Mouse (Mus musculus): ENCODE measurements around the gene Eloa. TPM values are rescaled to one million over a fixed set of nuclear protein-coding genes. Genes with fewer than 3 reads are reported as not detected.
"Not testable (repeated sequence)": the region's sequence is repeated elsewhere in the genome, so short reads cannot be mapped to it uniquely, and the experiment has no call there.

Eloa gene
- total RNA-seq, 2 experiments from 2014 or later: 25.7 to 26.8 TPM

- no peak overlapping the region for H3K4me3 ChIP-seq
- no peak for DNase-seq (ENCODE audit: extremely low spot score in 1 of 2, low spot score in 2 of 2)
- no peak overlapping the region for H3K27ac ChIP-seq
- intact Hi-C loops (cut with DNase I): no loop called here
- TF ChIP-seq CTCF (IDR thresholded peaks at IDR 0.05): no peak
Observed at GRCm38 (mm10) chr4:136004921-136005320, 16.6 kb downstream of the Eloa start.

- no peak for TF ChIP-seq CTCF (IDR thresholded peaks at IDR 0.05)
- DNase-seq (ENCODE audit: extremely low spot score in 1 of 2, low spot score in 2 of 2): no peak
- intact Hi-C loops (cut with DNase I): no loop called here
- Histone ChIP-seq H3K27ac (no peak overlapping the region), H3K4me3 (no peak overlapping the region)
Observed at GRCm38 (mm10) chr4:136004107-136004675, 17.4 kb downstream of the Eloa start.

DNA sequence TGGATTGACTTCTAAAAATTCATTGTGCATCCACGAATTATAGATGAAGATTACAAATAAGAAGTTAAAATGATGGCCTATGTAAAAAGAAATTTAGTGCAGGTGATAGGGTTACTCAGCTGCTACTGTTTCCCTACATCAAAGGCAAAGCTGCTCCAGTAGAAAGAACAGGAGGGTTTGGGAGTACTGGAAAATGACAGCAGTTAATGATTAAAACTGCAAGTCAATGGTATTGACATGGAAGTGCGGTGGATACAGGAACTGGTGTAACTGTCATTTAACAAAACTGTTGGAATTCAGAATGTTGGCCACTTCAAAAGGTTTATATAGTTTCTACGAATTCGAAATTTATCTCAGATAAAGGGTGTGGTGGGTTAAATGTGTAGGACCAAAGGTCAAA is 26.4 kb downstream of the Eloa start:
- no peak overlapping the region for H3K4me3 ChIP-seq
- intact Hi-C loops (cut with DNase I): no loop called here

GRCm38 (mm10) chr4:135993941-135994340 is 27.6 kb downstream of the Eloa start:
- intact Hi-C loops (cut with DNase I): no loop called here
- DNase-seq (ENCODE audit: extremely low spot score in 1 of 2, low spot score in 2 of 2): no peak
- TF ChIP-seq CTCF (IDR thresholded peaks at IDR 0.05): no peak
- Histone ChIP-seq H3K4me3 (no peak overlapping the region), H3K27ac (no peak overlapping the region)

More for the DNA sequence above, 26.4 kb downstream of the Eloa start:
- no peak overlapping the region for H3K27ac ChIP-seq
- no peak for DNase-seq (ENCODE audit: extremely low spot score in 1 of 2, low spot score in 2 of 2)
- no peak for TF ChIP-seq CTCF (IDR thresholded peaks at IDR 0.05)

DNA sequence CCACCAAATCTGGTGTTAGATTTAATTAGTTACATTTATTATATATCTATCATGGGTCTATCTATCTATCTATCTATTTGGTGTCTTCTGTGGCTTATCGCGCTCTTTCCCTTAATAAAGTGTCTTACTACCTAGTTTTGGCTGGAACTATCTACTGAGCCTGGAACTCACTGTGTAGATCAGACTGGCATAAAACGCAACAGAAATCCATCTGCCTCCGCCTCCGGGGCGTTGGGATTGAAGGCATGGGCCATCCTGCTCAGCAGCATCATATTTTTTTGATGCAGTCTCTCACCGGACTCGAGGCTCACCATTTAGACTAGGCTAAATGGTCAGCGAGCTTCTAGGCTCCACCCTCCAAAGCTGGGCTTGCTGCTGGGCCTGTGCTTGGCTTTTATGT is 33.8 kb downstream of the Eloa start:
- TF ChIP-seq CTCF (IDR thresholded peaks at IDR 0.05): no peak
- peak overlapping the region; percentile 93 for H3K4me3 ChIP-seq
- no peak for DNase-seq (ENCODE audit: extremely low spot score in 1 of 2, low spot score in 2 of 2)
- H3K27ac ChIP-seq: peak overlapping the region; percentile 97
- intact Hi-C loops (cut with DNase I): loop anchor here (1.0 kb wide), 1 partner anchor 34 kb away; the partner anchor contains the start of gene Eloa

DNA sequence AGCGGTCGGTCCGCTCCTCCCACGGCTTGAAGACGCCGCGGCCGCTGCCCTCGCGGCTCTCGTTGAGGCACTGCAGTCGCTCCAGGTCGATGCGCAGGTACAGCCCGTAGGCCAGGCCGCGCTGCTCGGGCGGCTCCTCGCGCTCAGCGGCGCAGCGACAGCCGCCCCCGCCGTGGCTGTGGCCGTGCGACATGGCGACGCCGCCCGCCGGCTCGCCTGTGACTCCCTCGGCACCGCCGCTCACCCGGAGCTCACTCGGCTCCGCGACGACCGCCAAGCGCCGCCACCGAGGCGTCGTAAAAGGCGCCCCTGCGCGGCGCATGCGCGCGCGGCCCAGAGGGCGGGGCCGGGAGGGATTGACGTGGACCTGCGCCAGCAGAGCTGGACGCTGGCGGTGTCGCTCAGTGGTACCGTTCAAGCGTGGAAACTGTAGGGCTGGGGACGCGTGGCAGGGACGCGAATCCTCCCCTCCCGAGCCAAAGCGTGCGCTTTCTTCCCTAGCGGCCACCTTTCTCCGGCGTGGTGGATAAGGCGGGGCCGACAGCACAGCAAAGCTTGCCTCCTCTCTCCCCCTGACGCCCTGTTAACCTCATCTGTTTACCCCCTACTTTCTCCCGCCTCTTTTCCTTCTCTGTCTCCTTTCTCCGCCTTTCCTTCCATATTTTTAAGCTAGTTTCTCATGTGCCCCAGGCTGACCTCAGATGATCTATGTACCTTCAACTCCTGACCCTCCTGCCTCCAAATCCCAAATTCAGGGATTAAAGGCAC is 34.4 kb downstream of the Eloa start, which contains the start of gene Pithd1:
TSS of gene Pithd1 (minus strand) at position 322 of the 768 bp plus-strand sequence.
- TF ChIP-seq CTCF (IDR thresholded peaks at IDR 0.05): peak; percentile 33
- Histone ChIP-seq H3K27ac (peak within 1 kb of the TSS; percentile 97), H3K4me3 (peak within 1 kb of the TSS; percentile 93)
- intact Hi-C loops (cut with DNase I): loop anchor here (1.0 kb wide), 1 partner anchor 34 kb away; the partner anchor contains the start of gene Eloa
- peak; percentile 92 to 94 for DNase-seq (ENCODE audit: extremely low spot score in 1 of 2, low spot score in 2 of 2)

- intact Hi-C loops (cut with DNase I): no loop called here
- Histone ChIP-seq H3K4me3 (peak overlapping the region; percentile 93), H3K27ac (peak overlapping the region; percentile 97)
- TF ChIP-seq CTCF (IDR thresholded peaks at IDR 0.05): no peak
- DNase-seq (ENCODE audit: extremely low spot score in 1 of 2, low spot score in 2 of 2): no peak
Observed at GRCm38 (mm10) chr4:135986301-135986942, 35.1 kb downstream of the Eloa start.

DNA sequence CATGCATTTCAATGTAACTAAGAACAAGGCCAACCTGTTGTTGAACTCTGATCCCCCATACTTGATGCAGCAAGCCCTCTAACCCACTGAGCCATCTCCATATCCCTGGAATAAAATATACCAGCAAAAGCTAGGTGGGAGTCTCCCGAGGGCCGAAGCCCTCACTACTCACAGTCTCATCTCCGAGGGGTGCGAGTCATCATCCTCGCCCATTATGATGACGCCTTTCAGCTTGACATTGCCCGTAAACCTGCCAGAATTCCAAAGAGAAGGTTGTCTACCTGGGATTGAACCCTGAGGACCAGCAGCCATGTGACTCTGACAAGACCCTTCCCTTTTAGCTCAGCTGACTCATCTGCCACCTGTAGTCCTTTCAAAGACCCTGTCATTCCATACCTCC is 35.8 kb downstream of the Eloa start:
- Histone ChIP-seq H3K27ac (no peak overlapping the region), H3K4me3 (peak overlapping the region; percentile 93; the same call in 1 of the 2 replicates)
- DNase-seq (ENCODE audit: extremely low spot score in 1 of 2, low spot score in 2 of 2): no peak
- intact Hi-C loops (cut with DNase I): no loop called here
- TF ChIP-seq CTCF (IDR thresholded peaks at IDR 0.05): no peak

- TF ChIP-seq CTCF (IDR thresholded peaks at IDR 0.05): no peak
- Histone ChIP-seq H3K4me3 (no peak overlapping the region), H3K27ac (no peak overlapping the region)
- intact Hi-C loops (cut with DNase I): no loop called here
- no peak for DNase-seq (ENCODE audit: extremely low spot score in 1 of 2, low spot score in 2 of 2)
Observed at GRCm38 (mm10) chr4:135985193-135985592, 36.4 kb downstream of the Eloa start.

DNA sequence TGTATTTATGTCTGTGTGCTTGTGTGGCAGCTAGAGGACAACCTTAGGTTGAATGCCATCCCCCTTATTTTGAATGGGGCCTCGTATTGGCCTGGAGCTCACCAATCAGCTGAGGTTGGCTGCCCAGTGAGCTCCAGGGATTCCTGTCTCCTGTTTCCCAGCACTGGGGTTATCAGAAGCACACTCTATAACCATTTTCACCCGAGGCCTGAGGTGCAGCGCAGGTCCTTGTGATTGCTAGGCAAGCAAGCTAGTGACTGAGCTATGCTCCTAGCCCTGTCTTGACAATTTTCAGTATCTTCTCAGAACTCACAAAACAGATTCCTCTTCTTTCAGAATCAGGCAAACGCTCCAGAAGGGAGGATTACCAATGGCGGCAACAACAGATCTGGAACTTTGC is 37.0 kb downstream of the Eloa start:
- Histone ChIP-seq H3K4me3 (no peak overlapping the region), H3K27ac (no peak overlapping the region)
- TF ChIP-seq CTCF (IDR thresholded peaks at IDR 0.05): no peak
- no peak for DNase-seq (ENCODE audit: extremely low spot score in 1 of 2, low spot score in 2 of 2)
- intact Hi-C loops (cut with DNase I): no loop called here

DNA sequence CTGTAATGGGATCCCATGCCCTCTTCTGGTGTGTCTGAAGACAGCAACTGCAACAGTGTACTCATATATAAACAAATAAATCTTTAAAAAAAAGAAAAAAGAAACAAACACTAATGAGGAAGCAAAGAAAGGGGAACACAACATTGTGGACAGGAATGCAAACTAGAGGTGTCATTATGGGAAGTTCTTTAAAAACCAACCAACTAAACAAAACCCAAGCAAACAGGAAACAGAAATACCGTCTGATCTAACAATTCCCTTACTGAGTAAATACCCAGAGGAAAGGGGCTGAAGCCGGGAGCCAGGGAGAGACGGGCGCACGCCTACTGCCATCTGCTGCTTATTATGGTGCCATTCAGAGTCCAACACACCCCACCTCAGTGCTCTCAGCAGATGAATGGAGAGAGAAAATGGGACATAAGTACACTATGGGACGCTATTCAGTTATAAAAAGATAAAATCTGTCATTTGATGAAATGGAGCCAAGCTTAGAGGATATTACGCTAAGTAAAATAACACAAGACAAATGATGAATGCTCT is 40.0 kb downstream of the Eloa start:
- no peak; the same call in 1 of the 2 replicates for TF ChIP-seq CTCF (IDR thresholded peaks at IDR 0.05)
- Histone ChIP-seq H3K4me3 (no peak overlapping the region), H3K27ac (peak overlapping the region; percentile 38; the same call in 1 of the 2 replicates)
- intact Hi-C loops (cut with DNase I): no loop called here
- DNase-seq (ENCODE audit: extremely low spot score in 1 of 2, low spot score in 2 of 2): peak; percentile 61 to 66

DNA sequence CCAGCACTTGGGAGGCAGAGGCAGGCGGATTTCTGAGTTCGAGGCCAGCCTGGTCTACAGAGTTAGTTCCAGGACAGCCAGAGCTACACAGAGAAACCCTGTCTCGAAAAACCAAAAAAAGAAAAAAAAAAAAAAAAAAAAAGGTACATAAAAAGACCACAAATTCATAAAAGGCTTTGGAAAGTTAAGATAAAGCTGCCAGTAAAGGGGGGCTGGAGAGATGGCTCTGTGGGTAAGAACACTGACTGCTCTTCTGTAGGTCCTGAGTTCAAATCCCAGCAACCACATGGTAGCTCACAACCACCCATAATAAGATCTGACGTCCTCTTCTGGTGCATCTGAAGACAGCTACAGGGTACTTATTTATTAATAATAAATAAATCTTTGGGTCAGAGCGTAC is 41.3 kb downstream of the Eloa start:
- H3K4me3 ChIP-seq; intact Hi-C loops (cut with DNase I); DNase-seq (ENCODE audit: extremely low spot score in 1 of 2, low spot score in 2 of 2); H3K27ac ChIP-seq: not testable (repeated sequence)
